Comparison of ENCODE assay signal across 16 mouse cellular contexts in the genomic region with DNA sequence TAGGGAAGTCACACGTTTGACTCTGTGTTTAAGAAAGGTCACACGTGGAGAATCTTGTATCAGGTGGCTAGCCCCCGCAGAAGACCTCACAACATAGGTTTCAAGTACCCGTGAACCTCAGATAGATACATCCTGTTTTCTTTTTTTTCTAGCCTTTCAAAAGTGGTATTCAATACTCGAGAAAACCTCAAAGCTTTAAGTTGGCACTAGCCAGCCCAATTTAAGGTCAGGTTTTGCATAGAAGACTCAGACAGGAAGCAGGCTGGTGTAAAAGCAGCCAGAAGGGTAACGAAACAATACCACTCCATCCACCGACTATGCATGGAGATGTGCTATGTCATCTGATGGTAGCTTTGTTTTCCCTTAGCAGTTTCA.
DNase-seq lines count a peak whose midpoint lies in the region; ATAC-seq and TF ChIP-seq lines count a peak whose summit lies in the region.
"Had no signal": no experiment of that assay in that cellular context is flagged by ENCODE, and none has a peak within 500 bp of the region (broad histone marks: within the 10 kb centered on the region; RNA-seq: fewer than 3 reads in every experiment).

No protein-coding gene starts in this region.

- no peak overlapping the region for H3K4me3 ChIP-seq in midbrain, embryonic 11.5 days (ENCODE audit: low read depth, low read length)
- no peak overlapping the region for H3K4me3 ChIP-seq in midbrain, postnatal 0 days (ENCODE audit: low read depth, low read length)
- H3K4me3 ChIP-seq: embryonic facial prominence, embryonic 13.5 days; forebrain, embryonic 12.5 days; gastrocnemius, adult 2 months; limb, embryonic 10.5 days; megakaryocyte, embryonic 14.5 days had no signal

- H3K27ac ChIP-seq in midbrain, embryonic 11.5 days (ENCODE audit: low read depth, low read length), result no peak overlapping the region
- no peak overlapping the region for H3K27ac ChIP-seq in midbrain, postnatal 0 days (ENCODE audit: low read depth, low read length)
- H3K27ac ChIP-seq: embryonic facial prominence, embryonic 13.5 days; forebrain, embryonic 12.5 days; gastrocnemius, adult 2 months; limb, embryonic 10.5 days had no signal

- no peaks in the 10 kb centered on the region for H3K4me1 ChIP-seq in midbrain, embryonic 11.5 days (ENCODE audit: control insufficient read depth, insufficient read depth, low read length)
- H3K4me1 ChIP-seq in midbrain, postnatal 0 days (ENCODE audit: insufficient read depth, low read length), result no peaks in the 10 kb centered on the region
- H3K4me1 ChIP-seq: embryonic facial prominence, embryonic 13.5 days; forebrain, embryonic 12.5 days; megakaryocyte, embryonic 14.5 days had no signal

- no peaks in the 10 kb centered on the region for H3K9me3 ChIP-seq in midbrain, embryonic 11.5 days (ENCODE audit: control insufficient read depth, low read length)
- H3K9me3 ChIP-seq in midbrain, postnatal 0 days (ENCODE audit: low read length), result no peaks in the 10 kb centered on the region
- H3K9me3 ChIP-seq: embryonic facial prominence, embryonic 13.5 days; forebrain, embryonic 12.5 days; limb, embryonic 10.5 days; megakaryocyte, embryonic 14.5 days had no signal

- no peaks in the 10 kb centered on the region for H3K36me3 ChIP-seq in midbrain, embryonic 11.5 days (ENCODE audit: control insufficient read depth, insufficient read depth, low read length)
- no peaks in the 10 kb centered on the region for H3K36me3 ChIP-seq in midbrain, postnatal 0 days (ENCODE audit: insufficient read depth, low read length)
- no peaks in the 10 kb centered on the region for H3K36me3 ChIP-seq in splenic B cell, adult 2 months (ENCODE audit: control insufficient read depth, insufficient read depth, low read length, poor library complexity, severe bottlenecking)
- H3K36me3 ChIP-seq: embryonic facial prominence, embryonic 13.5 days; forebrain, embryonic 12.5 days; limb, embryonic 10.5 days had no signal

- ATAC-seq in midbrain, embryonic 11.5 days (ENCODE audit: low FRiP score), result no peak
- ATAC-seq in midbrain, postnatal 0 days (ENCODE audit: low FRiP score), result no peak
- ATAC-seq in inflammation-experienced regulatory T-cells, adult 6 months, result peak; percentile 89

- no peaks in the 10 kb centered on the region for H3K27me3 ChIP-seq in midbrain, embryonic 11.5 days (ENCODE audit: control insufficient read depth, insufficient read depth, low read length)
- no peaks in the 10 kb centered on the region for H3K27me3 ChIP-seq in midbrain, postnatal 0 days (ENCODE audit: insufficient read depth, low read length)
- H3K27me3 ChIP-seq in splenic B cell, adult 2 months (ENCODE audit: control insufficient read depth, insufficient read depth, low read length, poor library complexity, severe bottlenecking), result no peaks in the 10 kb centered on the region
- H3K27me3 ChIP-seq: embryonic facial prominence, embryonic 13.5 days; forebrain, embryonic 12.5 days had no signal

- DNase-seq in midbrain, embryonic 11.5 days (ENCODE audit: low spot score, missing footprints), result peak; percentile 78
- no peak for DNase-seq in midbrain, postnatal 0 days (ENCODE audit: low spot score)
- DNase-seq in CD8-positive naive resting alpha-beta T cell, adult 2 months (ENCODE audit: low read depth in 2 of 2, low spot score in 2 of 2), result peak; percentile 63 to 73
- peak; percentile 85 for DNase-seq in splenic B cell, adult 2 months (ENCODE audit: low read depth, low spot score)
- no peak for DNase-seq in frontal cortex, postnatal 10 days (ENCODE audit: low spot score in 2 of 2)
- DNase-seq in left cerebral cortex, adult 11 months (ENCODE audit: low spot score), result no peak
- no peak for DNase-seq in cerebellum, adult 11-12 months
- DNase-seq: adrenal gland, postnatal 14 days; gastrocnemius, adult 2 months; kidney, postnatal 25 days; right cerebral cortex, postnatal 4 days had no signal

- 86% methylated on average over 7 of the region's 7 CpGs for WGBS in midbrain, embryonic 11.5 days
- WGBS in midbrain, postnatal 0 days, result 82% methylated on average over 7 of the region's 7 CpGs

- no peak overlapping the region for H3K4me2 ChIP-seq in midbrain, embryonic 11.5 days
- H3K4me2 ChIP-seq in midbrain, postnatal 0 days (ENCODE audit: low read depth, low read length, poor library complexity, severe bottlenecking), result no peak overlapping the region
- H3K4me2 ChIP-seq: embryonic facial prominence, embryonic 13.5 days; forebrain, embryonic 12.5 days had no signal

- TF ChIP-seq CTCF in midbrain, postnatal 0 days (IDR thresholded peaks at IDR 0.05), result no peak

- no peak overlapping the region for H3K9ac ChIP-seq in midbrain, embryonic 11.5 days (ENCODE audit: low read length)
- no peak overlapping the region for H3K9ac ChIP-seq in midbrain, postnatal 0 days (replicated peaks; ENCODE audit: low read length, poor library complexity, severe bottlenecking)
- H3K9ac ChIP-seq: embryonic facial prominence, embryonic 13.5 days; forebrain, embryonic 12.5 days had no signal

Comparison
In these comparisons a context has a peak if more than half of its experiments do, and no peak if none do; other contexts are left out.
1. DNase-seq: peak in midbrain, embryonic 11.5 days (single experiment), CD8-positive naive resting alpha-beta T cell, adult 2 months (2 of 2) and splenic B cell, adult 2 months (single experiment); none in midbrain, postnatal 0 days (single experiment), frontal cortex, postnatal 10 days (0 of 2), left cerebral cortex, adult 11 months (single experiment) and cerebellum, adult 11-12 months (single experiment).